Mouse (Mus musculus): Measurements from ENCODE around the gene Hdac5.

The Hdac5 gene

DNA sequence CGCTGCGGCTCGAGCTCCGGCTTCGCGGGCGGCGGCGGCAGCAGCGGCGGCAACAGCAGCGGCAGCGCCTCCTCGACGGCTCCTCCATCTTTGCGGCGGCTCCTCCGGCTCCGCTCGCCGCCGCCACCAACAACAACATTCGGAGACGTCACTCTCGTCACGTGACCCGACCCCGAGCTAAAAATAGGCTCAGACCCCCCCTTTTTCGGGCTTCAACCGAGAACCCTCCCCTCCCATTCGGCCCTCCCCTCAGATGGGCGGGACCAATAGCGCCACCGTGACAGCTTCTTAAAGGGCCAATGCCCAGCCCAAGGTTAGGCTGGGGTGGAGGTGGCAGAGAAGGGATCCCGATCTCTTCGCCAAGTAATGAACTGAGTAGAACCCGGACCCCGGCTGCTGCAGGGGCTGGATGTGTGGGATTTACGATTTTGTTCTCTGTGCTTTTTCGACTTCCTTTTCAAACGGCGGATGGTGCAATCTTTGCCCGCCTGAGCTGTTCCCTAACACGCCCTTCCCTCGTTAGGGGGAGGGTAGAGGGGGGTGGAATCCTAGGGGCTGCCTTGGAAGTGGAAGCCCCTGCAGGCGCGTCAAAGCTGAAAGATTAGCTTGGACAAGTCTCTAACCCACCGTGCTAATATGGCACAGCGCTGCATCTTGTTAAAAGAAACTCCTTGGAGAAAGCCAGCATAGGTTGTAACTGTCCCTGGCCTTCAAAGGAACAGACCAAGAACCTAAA is at the start of gene Hdac5:
Gene Hdac5, minus strand, starts transcription at position 161 of the 736 bp plus-strand sequence.
- peak; percentile 97 for DNase-seq (ENCODE audit: low read depth, low spot score)

DNA sequence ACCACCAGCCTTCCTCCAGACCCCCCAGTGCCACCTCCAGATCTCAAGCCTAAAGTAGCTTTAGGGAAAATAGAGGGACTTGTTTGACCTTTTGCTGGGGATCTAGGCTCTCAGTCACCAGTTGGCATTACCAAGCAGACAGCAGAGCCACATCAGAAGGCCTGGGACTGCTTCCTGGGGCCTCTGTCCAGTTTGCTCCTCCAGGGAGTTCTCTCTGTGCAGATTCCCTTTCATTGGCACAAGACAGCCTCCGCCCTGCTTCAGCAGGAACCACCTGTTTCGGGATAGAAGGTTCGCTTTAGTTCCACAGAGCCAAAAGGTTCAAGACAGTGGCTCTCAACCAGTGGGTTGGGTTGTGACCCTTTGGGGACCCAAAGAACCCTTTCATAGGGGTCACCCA is 49.6 kb upstream of the Hdac5 start:
- DNase-seq (ENCODE audit: low read depth, low spot score), result no peak

DNA sequence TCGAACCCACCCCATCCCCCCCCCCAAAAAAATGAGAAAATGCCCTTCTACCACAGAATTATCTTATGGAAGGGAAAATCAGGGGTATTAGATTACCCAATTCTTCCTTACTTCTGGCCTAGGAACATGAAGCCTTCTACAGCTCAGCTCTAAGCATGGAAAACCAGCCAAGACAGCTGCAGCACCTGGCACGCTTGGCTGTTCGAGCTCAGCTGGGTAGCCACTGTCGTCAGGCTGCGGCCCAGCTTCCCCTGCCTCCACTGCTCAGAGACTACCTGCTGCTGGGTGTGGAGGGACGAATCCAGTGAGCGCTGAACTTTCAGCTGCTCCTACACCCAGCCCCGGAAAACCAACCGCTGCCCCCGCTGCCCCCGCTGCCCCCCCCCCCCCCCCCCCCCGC is 47.8 kb upstream of the Hdac5 start:
- DNase-seq (ENCODE audit: low read depth, low spot score), result no peak

GRCm38 (mm10) chr11:102276411-102276915 is 46.5 kb upstream of the Hdac5 start:
- DNase-seq (ENCODE audit: low read depth, low spot score), result no peak

GRCm38 (mm10) chr11:102268520-102269244 is 38.7 kb upstream of the Hdac5 start, which contains the start of gene Asb16:
Gene Asb16 (plus strand): TSS chr11:102268743.
- DNase-seq (ENCODE audit: low read depth, low spot score), result no peak

DNA sequence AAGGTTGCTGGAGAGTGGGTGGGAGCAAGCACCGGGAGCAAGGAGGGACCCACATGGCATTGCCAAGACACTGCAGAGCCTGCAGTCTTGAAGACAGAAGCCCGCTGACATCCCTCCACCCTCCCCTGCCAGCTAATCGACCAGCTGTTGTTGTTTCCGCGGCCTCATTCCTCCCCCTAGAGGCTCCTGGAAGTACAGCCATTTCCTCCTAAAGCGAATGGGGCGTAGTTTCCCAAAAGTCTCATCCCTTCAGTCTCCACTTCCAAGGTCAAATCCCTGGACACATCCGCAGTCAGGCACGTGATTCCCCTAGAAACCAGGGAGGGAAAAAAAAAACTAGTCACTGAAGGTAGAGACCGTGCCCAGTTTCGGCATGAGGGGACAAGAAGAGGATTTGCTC is 37.5 kb upstream of the Hdac5 start:
- DNase-seq (ENCODE audit: low read depth, low spot score), result peak; percentile 42

DNA sequence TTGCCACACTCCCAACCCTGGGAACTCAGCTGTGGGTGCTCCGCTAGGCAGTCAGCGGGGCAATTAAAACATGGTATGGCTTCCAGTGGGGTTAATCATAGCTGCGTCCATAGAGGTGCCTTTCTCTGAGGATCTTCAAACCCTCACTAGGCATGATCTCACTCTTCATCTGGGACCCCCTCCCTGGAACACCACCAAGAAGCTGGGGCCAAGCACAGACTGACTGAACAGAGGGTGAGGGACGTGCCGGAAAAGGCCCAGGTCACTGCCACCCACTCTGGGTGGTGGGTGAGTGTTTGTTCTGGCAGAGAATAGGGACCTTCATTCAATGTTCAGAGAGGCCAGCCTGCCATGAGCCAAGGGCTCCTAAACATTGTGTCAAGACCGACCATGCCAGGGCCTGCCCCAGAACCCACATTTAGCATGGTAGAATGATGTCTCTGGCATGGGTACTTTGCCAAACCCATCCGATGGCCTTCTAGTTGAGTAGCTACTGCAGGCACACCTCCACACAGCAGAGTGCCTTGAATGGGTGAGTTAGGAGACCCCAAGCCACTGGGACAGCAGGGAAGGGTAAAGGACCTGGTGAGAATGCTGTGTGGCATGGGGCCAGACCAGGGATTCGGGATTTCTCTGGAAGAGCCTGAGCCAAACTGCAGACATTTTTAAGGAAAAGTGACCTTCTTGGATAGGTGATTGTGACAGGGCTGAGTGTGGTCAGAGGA is 36.8 kb upstream of the Hdac5 start:
- DNase-seq (ENCODE audit: low read depth, low spot score), result no peak

DNA sequence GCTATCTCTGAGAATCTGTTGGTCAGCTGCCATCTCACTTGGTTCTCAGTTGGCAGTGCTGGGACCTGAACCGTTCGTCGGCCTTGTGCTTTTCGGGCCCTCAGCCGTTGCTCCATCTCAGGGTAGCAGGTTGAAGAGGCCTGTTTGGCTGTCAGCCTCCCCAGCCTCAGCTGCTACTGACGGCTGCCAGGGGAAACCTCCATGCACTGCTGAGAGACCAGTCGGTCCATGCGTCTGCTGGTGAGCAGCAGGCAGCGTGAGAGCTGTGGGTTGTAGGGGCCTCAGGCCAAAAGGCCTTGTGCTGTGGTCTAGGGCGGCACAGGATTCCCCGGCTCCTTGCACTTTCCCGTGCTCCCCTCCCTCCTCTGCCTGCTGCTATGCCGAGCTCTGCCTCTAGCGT is 35.9 kb upstream of the Hdac5 start:
- DNase-seq (ENCODE audit: low read depth, low spot score), result no peak

DNA sequence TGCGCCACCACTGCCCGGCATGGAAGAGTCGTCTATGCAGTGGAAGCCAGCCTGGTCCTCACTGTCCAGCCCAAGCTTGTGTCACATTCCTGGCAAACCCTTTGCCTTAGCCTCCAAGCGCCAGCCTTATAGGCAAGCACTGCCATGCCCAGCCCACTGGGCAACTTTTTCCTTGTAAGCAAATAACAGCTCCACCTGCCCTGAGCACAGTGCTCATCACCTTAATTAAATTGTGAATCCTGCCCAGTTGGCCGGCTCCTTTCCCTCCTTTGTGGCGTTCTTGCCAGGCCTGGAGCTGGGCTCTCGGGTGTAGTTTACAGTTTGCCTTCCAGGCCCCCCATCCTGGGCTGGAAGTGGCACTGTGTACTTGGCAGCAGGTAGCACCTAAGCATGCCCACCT is 33.2 kb upstream of the Hdac5 start:
- no peak for DNase-seq (ENCODE audit: low read depth, low spot score)

DNA sequence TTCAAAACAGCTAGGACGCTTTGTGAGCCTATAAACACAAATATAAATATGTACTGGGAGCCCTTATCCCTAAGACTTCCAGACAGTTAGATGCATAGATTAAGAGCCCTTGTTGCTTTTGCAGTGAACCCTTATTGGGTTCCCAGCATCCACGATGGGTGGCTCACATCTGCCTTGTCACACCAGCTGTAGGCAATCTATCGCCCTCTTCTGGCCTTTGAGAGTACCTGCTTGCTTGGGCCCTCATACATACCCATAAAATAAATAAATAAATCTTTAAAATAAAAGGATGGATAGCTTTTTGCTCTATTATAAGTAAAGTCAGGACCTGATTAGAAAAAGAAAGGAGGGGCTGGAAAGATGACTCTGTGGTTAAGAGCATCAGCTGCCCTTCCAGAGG is 28.6 kb upstream of the Hdac5 start:
- no peak for DNase-seq (ENCODE audit: low read depth, low spot score)

DNA sequence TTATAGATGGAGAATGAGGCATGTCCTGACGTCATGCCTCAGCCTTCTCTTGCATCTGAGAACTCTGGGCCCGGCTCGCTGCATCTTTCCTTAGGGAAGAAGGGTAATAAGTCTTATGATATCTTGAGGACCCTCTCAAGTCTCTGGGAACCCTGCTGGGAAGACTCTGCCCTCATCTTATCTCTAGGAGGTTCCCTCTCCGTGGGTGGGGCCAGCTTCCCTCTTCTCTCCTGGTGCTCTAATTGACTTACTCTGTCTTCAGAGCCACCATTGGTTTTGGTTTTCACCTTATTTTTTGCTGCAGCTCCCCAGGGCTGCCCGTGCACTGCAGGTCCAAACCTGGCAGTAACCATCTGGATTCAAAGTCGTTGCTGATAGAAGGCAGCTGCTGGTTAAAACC is 28.1 kb upstream of the Hdac5 start:
- no peak for DNase-seq (ENCODE audit: low read depth, low spot score)

GRCm38 (mm10) chr11:102257514-102257913 is 27.5 kb upstream of the Hdac5 start:
- no peak for DNase-seq (ENCODE audit: low read depth, low spot score)

- DNase-seq (ENCODE audit: low read depth, low spot score), result no peak
Observed at GRCm38 (mm10) chr11:102249351-102250090, 19.6 kb upstream of the Hdac5 start.

- peak; percentile 82 for DNase-seq (ENCODE audit: low read depth, low spot score)
Observed at GRCm38 (mm10) chr11:102248630-102249230, 18.8 kb upstream of the Hdac5 start, which contains the start of gene BC030867. Gene BC030867 (plus strand): TSS chr11:102248882.

DNA sequence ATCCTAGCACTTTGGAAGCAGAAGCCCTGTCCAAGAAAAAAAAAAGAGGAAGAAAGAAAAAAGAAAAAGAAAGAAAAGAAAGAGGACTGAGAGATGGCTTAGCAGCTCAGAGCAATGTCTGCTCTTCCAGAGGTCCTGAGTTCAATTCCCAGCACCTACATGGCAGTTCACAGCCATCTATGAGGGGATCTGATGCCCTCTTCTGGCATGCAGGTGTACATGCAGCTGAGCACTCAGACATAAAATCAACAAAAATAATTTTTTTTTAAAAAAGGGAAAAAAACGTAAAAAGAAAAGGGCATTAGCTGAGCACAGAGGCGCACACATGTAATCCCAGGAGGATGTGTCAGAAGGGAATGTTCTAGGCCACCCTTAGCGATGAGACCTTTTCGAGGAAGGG is 16.9 kb upstream of the Hdac5 start:
- no peak for DNase-seq (ENCODE audit: low read depth, low spot score)

- DNase-seq (ENCODE audit: low read depth, low spot score), result no peak
Observed at GRCm38 (mm10) chr11:102246273-102246635, 16.3 kb upstream of the Hdac5 start.

DNA sequence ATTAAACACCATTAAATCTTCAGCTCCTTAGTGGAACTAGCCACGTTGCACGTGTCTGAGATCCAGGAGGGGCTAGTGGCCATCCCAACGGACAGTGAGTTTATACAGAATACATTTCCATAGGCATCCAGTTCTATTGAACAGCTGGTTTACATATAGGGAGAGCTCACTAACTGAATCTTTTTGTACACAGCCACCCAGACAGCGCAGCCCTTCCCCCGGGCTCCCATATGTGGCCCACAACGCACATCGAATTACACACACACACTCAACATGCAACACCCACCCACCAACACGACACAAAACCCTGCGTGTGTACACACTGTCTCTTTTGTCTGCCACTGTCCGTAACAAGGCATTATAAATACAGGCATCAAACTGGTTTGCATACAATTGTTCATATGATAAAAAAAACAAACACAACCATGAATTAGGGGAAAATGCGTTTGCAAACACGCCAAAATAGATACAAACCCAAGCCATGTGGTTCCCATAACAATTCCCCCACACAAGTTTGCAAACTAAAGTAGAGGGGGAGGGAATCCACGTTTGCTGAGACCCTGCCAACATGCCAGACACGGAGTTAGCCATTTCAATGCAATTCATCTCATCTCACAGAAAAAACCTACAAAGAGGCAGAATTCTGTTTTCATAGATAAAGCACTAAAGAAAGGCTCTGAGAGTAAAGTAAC is 15.8 kb upstream of the Hdac5 start:
- no peak for DNase-seq (ENCODE audit: low read depth, low spot score)

DNA sequence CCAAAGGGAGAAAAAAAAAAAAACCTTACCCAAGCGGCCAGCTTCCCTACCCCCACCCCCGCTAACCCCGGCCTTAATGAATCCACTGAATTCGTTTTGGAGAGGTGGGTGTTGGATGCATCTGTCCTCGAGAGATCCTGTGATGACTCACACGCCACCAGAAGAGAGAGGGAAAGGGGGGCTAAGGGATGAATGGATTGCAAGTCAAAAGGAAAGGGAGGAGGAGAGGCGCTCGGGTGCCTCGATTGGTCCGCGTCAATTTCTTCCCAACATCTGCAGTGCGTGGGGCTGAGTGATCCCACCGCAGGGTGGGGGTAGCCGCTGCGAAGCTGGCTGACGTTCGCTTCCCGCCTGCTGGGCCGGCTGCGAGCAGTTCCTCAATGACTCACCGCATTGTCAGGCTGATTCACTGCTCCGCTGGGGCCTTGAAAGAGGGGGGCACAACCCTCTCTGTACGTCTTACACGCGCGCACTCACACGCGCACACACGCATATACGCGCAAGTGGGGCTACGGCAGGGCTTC is 15.0 kb upstream of the Hdac5 start:
- peak; percentile 56 for DNase-seq (ENCODE audit: low read depth, low spot score)

DNA sequence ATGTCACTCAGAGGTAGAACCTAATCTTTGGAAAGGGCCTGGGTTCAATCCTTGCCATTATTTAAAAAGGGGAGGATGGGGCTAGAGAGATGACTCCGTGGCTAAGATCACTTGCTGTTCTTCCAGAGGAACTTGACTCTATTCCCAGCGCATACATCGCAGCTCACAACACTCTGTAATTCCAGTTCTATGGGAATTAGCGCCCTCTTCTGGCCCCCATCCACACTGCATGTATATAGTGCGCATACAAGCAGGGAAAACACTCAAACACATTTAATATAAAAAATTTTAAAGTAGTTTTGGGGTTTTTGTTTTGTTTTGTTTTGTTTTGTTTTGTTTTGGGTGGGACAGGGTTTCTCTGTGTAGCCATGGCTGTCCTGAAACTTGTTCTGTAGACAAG is 11.9 kb upstream of the Hdac5 start:
- DNase-seq (ENCODE audit: low read depth, low spot score), result no peak

DNA sequence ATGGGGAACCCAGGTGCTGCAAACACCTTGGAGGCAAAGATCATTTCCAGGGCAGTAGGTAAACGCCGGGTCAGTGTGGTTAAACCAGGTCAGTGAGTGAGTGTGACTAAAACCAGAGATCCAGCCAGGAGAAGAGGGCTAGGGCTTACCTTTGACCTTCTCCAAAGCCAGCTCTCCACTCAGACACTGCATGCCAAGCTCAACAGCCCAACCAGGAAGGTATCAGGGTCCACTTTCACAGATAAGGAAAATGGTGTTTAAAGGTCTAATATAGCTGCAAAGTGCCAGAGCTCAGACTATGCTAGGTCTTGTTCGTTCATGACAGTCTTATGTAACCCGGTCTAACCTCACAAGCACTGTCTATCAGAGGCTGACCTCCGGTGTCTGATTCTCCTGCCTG is 11.3 kb upstream of the Hdac5 start:
- DNase-seq (ENCODE audit: low read depth, low spot score), result no peak

Data from brain, embryonic 18.5 days (tissue).